Mouse (Mus musculus) T-helper 2 cell (primary cell): ENCODE data around the gene Pde4c.

Experiments used
- in situ Hi-C: fragments of 300-600 bp; cut with MboI, MseI; formaldehyde crosslinking; loops from one replicate; pipeline ENCODE4 v1.15.1; 2025; ENCODE audit warnings: high pct_unique_total_duplicates

The Pde4c gene

GRCm38 (mm10) chr8:70719796-70720270, 3.7 kb upstream of the Pde4c start:
- in situ Hi-C loops: loop anchor here (5.0 kb wide), 1 partner anchor 47 kb away; no protein-coding TSS in a partner anchor

DNA sequence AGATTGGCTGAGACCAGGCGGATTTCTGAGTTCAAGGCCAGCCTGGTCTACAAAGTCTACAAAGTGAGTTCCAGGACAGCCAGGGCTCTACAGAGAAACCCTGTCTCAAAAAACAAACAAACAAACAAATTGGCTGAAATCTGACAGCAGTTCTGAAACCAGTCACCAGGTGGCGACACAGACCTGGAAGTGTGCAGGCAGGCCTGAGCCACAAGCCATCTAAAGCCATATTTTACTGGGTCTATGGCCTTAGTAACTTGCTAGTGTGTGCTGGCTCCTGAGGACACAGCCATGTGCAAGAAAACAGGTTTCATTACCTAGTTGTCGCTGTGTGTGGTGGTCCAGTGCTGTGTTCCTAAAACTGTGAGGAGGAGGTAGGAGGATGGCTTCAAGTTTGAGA, 2.8 kb upstream of the Pde4c start:
- in situ Hi-C loops: no loop called here

DNA sequence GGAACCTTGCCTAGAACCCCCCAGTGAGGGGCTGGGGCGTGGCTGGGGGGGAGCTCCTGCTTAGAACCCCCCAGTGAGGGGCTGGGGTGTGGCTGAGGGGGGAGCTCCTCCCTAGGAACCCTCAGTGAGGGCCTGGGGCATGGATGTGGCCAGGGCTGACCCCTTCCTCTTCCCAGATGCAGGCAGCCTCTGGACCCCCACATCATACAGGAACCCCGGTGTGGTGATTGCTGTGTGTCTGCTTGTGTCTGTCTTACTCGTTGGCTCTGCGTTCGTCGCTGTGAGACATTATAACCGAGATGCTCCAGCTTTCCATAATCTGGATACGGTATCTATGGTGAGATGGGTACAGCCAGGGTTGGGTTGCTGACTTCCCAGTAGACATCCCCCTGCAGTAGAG, 1.9 kb upstream of the Pde4c start:
- in situ Hi-C loops: no loop called here

DNA sequence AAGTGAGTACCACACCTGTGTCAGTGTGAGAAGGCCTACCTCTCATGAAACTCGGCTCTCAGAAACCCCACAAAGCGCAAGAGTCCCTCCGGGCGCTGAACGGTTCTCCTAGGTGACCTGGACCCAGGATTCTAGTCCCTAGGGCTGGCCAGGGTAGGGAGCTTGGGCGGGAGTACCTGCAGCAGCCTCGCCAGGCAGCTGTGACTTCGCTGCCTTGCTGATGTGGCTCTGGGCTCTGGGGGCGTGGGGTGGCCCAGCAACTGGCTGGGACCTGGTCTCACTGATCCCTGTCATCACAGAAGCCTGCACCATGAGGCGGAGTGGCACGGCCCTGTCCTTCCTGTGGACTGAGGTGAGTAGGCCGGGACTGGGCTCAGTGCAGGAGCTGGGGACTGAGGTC, 696 bp downstream of the Pde4c start:
- in situ Hi-C loops: no loop called here

- in situ Hi-C loops: no loop called here
Observed at GRCm38 (mm10) chr8:70725792-70726447, 2.4 kb downstream of the Pde4c start.

- in situ Hi-C loops: no loop called here
Observed at GRCm38 (mm10) chr8:70726721-70727120, 3.2 kb downstream of the Pde4c start.

DNA sequence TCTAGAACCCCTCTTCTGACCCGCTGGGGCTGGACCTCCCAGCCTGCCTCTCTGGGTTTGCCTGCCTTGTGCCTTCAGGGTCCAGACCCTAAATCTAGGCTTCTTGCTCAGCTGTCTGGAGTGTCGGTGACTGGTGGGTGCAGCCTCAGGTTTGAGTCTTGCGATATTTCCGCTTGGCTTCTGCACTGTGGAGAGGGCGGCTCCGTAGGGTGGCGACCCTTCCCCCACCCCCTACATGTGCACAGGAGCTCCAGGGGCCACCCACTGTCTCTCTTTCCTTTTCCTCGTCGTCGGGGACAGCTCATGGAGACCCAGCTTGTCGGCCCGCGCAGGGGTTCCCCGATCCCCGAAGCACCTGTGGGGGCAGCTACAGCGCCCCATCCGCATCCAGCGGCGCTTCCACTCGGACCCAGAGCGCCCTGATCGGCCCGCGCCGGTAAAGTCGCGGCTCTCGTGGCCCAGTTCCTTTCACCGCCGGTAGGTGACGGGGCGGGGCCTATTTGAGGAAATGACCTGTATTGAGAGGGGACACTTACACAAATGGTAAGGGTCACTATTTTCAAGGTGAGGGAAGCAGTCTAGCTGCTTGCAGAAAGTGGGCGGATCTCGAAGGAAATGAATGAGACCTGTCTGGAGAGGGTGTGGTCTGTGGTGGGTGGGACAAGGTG, 6.4 kb downstream of the Pde4c start:
- in situ Hi-C loops: loop anchor here (10.0 kb wide), 1 partner anchor 1315 kb away; the partner anchor contains the start of gene Olfr372

GRCm38 (mm10) chr8:70730956-70731355, 7.4 kb downstream of the Pde4c start:
- in situ Hi-C loops: loop anchor here (10.0 kb wide), 1 partner anchor 1314 kb away; the partner anchor contains the start of gene Olfr372

DNA sequence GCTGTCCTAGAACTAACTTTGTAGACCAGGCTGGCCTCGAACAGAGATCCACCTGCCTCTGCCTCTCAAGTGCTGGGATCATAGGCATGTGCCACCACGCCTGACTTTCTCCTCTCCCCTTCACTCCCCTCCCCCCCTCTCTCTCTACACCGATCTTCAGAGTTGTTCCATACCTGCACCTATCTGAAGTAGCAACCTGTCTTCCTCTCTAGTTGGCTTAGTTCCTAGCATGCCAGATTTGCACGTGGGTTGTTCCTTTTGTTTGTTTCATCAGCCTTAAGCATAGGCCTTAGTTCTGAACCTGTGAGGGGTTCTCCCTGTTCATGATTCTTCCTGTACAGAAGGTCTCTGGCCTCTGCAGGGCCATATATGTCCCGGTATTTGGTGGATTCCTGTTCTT, 14.2 kb downstream of the Pde4c start:
- in situ Hi-C loops: loop anchor here (10.0 kb wide), 1 partner anchor 1307 kb away; the partner anchor contains the start of gene Olfr372

DNA sequence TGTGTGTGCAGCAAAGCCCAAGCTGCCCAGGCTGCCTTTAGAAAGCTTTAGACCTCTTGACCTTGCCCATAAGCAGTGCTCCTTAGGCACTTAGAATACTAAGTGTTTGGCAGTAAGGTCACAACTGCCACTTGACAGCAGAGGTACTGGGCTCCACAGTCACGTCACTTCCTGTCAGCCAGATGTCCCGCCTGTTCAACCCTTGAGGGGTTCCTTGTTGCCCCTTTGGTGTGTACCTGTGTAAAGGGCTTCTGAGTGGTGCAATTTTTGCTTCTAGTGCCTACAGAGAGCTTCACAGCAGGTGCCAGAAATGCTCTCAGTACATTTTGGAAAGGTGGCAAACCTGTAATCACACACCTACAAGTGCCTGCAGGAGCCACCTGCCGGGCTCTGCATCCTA, 14.7 kb downstream of the Pde4c start:
- in situ Hi-C loops: loop anchor here (10.0 kb wide), 1 partner anchor 1307 kb away; the partner anchor contains the start of gene Olfr372

GRCm38 (mm10) chr8:70741661-70742060, 18.1 kb downstream of the Pde4c start:
- in situ Hi-C loops: no loop called here

DNA sequence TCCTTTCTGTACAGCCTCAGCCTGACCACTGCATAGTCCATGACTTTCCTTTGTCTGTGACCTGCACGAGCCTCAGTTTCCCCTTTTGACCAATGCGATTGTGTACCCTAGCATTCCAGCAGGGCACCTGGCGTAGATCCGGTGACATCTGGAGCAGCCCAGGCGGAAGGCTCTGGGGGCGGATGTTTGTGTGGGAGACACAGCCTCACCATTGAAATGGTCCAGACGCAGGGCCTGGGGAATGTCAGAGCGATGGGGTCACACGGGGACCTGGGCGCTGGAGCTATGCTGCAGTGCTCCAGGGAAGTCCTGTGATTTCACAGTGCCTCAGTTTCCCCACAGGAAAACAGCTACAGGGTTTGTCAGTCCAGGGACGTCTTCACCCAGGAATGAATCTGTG, 18.7 kb downstream of the Pde4c start:
- in situ Hi-C loops: no loop called here

DNA sequence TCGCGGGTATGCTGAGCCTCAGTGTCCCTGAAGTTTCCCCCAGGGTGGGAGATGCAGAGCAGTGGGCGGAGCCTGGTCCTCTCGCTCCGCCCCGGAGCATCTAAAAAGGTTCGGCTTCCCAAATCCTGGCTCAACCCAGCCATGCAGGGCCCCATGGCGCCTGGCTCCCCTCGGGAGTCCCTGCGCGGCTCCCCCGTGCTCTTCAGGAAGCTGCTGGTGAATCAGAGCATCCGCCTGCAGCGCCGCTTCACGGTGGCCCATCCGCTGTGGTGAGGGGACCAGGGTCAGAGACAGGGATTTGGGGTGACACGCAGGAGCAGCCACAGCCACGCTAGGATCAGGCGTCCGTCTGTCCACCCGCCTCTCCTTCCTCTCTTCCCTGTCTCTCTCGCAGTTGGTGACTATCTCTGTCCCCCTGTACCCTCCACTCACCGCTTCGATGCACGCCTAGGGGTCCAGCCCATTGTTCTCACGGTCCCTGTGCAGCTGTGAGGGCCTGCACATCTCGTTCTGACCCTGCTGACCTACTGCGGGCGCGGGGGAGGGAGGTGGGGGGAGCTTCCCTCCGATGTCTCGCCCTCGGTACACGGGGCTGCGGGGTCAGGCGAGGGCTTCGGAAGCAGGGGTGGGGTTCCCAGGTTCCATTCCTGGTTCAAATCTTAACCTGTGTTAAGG, 19.6 kb downstream of the Pde4c start:
- in situ Hi-C loops: no loop called here

GRCm38 (mm10) chr8:70743656-70744590, 20.4 kb downstream of the Pde4c start:
- in situ Hi-C loops: no loop called here

GRCm38 (mm10) chr8:70744806-70745205, 21.3 kb downstream of the Pde4c start:
- in situ Hi-C loops: loop anchor here (5.0 kb wide), 1 partner anchor 33 kb away; no protein-coding TSS in a partner anchor

GRCm38 (mm10) chr8:70745691-70746220, 22.2 kb downstream of the Pde4c start:
- in situ Hi-C loops: loop anchor here (5.0 kb wide), 1 partner anchor 33 kb away; no protein-coding TSS in a partner anchor

- in situ Hi-C loops: loop anchor here (5.0 kb wide), 1 partner anchor 34 kb away; no protein-coding TSS in a partner anchor
Observed at GRCm38 (mm10) chr8:70746676-70747075, 23.2 kb downstream of the Pde4c start.

- in situ Hi-C loops: loop anchor here (5.0 kb wide), 1 partner anchor 35 kb away; no protein-coding TSS in a partner anchor
Observed at GRCm38 (mm10) chr8:70747211-70747890, 23.8 kb downstream of the Pde4c start.

- in situ Hi-C loops: loop anchor here (5.0 kb wide), 1 partner anchor 36 kb away; no protein-coding TSS in a partner anchor
Observed at GRCm38 (mm10) chr8:70748246-70749096, 25.0 kb downstream of the Pde4c start.
